Mouse (Mus musculus): ENCODE data around the gene Olfr692.

DNA sequence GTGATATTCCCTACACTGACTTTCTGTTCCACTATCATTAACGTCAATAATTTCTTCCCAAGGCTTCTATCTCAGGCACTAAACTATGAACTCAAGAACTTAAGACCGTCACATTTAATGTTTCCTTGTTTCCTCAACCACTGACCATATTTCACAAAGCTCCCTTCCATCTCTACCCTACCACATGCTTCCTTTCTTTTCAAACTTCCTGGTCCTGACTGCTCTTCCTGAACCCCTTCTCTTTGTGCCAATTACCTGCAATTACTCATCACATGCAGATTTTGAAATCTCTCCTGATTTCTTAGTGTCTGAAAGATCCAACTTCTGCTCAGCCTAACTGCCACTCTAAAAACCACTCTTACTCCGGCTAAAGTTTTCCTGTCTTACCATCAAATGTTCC, 12.3 kb downstream of the Olfr692 start:
- TF ChIP-seq CTCF (IDR thresholded peaks at IDR 0.05; ENCODE audit: extremely low read depth, insufficient read length, insufficient replicate concordance, low read depth, low read length), result no peak
- TF ChIP-seq POLR2A (IDR thresholded peaks at IDR 0.05; ENCODE audit: low read depth, low read length), result no peak
